8 mouse cellular contexts compared by ENCODE assay signal in genomic region chr3:100684234-100684975, GRCm38 (mm10). TPM values are rescaled to one million over a fixed set of nuclear protein-coding genes. Genes with fewer than 3 reads are reported as not detected.
A peak's percentile ranks its signal among the peaks of the same experiment; 100 is the strongest.
DNase-seq lines count a peak whose midpoint lies in the region; ATAC-seq lines count a peak whose summit lies in the region.

No protein-coding gene starts in this region.

- DNase-seq in left cerebral cortex, postnatal 10 days (ENCODE audit: extremely low spot score in 1 of 2, low spot score in 2 of 2): peak; percentile 23 to 33
- no peak for DNase-seq in left cerebral cortex, adult 9 months (ENCODE audit: low spot score in 2 of 2)
- peak; percentile 38 for DNase-seq in embryonic facial prominence, embryonic 14.5 days (ENCODE audit: low spot score)
- DNase-seq in liver, embryonic 11.5 days (ENCODE audit: low spot score): peak; percentile 55
- no peak for DNase-seq in left cerebral cortex, postnatal 4 days

- H3K9me3 ChIP-seq in embryonic facial prominence, embryonic 14.5 days (ENCODE audit: control insufficient read depth, low read length): no peaks in the 10 kb centered on the region
- no peaks in the 10 kb centered on the region for H3K9me3 ChIP-seq in hindbrain, embryonic 12.5 days (replicated peaks)
- H3K9me3 ChIP-seq in liver, embryonic 11.5 days (ENCODE audit: control insufficient read depth, low read length): no peaks in the 10 kb centered on the region
- no peaks in the 10 kb centered on the region for H3K9me3 ChIP-seq in neural tube, embryonic 13.5 days

- peak overlapping the region; percentile 90 for H3K4me3 ChIP-seq in embryonic facial prominence, embryonic 14.5 days (ENCODE audit: low read depth, low read length)
- peak overlapping the region; percentile 83 for H3K4me3 ChIP-seq in hindbrain, embryonic 12.5 days
- peak overlapping the region; percentile 80 for H3K4me3 ChIP-seq in liver, embryonic 11.5 days (ENCODE audit: low read depth, low read length)
- H3K4me3 ChIP-seq in neural tube, embryonic 13.5 days: peak overlapping the region; percentile 68

- ATAC-seq in activated CD4-positive, CD25-positive, alpha-beta regulatory T cell, adult 4 months: peak; percentile 15
- ATAC-seq in embryonic facial prominence, embryonic 14.5 days (ENCODE audit: low read depth): no peak
- ATAC-seq in hindbrain, embryonic 12.5 days (ENCODE audit: low FRiP score): no peak
- no peak for ATAC-seq in liver, embryonic 11.5 days (replicated peaks; ENCODE audit: low FRiP score)
- no peak for ATAC-seq in neural tube, embryonic 13.5 days (ENCODE audit: low read depth)

- no peaks in the 10 kb centered on the region for H3K27me3 ChIP-seq in embryonic facial prominence, embryonic 14.5 days (replicated peaks; ENCODE audit: control insufficient read depth, insufficient read depth, low read length)
- no peaks in the 10 kb centered on the region for H3K27me3 ChIP-seq in hindbrain, embryonic 12.5 days
- no peaks in the 10 kb centered on the region for H3K27me3 ChIP-seq in liver, embryonic 11.5 days (replicated peaks; ENCODE audit: control insufficient read depth, insufficient read depth, low read length)
- H3K27me3 ChIP-seq in neural tube, embryonic 13.5 days: no peaks in the 10 kb centered on the region

- no peak overlapping the region for H3K27ac ChIP-seq in embryonic facial prominence, embryonic 14.5 days (replicated peaks; ENCODE audit: low read depth, low read length)
- peak overlapping the region; percentile 99; the same call in 1 of the 2 replicates for H3K27ac ChIP-seq in hindbrain, embryonic 12.5 days
- H3K27ac ChIP-seq in liver, embryonic 11.5 days (ENCODE audit: low read depth, low read length): no peak overlapping the region
- H3K27ac ChIP-seq in neural tube, embryonic 13.5 days (replicated peaks): peak overlapping the region; percentile 97

- peak overlapping the region; percentile 89 for H3K4me2 ChIP-seq in embryonic facial prominence, embryonic 14.5 days (ENCODE audit: low read depth, low read length)
- peak overlapping the region; percentile 86 for H3K4me2 ChIP-seq in hindbrain, embryonic 12.5 days (replicated peaks)
- H3K4me2 ChIP-seq in liver, embryonic 11.5 days: peak overlapping the region; percentile 90
- peak overlapping the region; percentile 79 for H3K4me2 ChIP-seq in neural tube, embryonic 13.5 days

- WGBS in embryonic facial prominence, embryonic 14.5 days: under 1% methylated on average over 25 of the region's 25 CpGs
- 1% methylated on average over 25 of the region's 25 CpGs for WGBS in hindbrain, embryonic 12.5 days
- WGBS in liver, embryonic 11.5 days: under 1% methylated on average over 25 of the region's 25 CpGs
- WGBS in neural tube, embryonic 13.5 days: under 1% methylated on average over 25 of the region's 25 CpGs

- H3K4me1 ChIP-seq in embryonic facial prominence, embryonic 14.5 days (ENCODE audit: control insufficient read depth, insufficient read depth, low read length): peaks cover 24% of the 10 kb centered on the region
- peaks cover 30% of the 10 kb centered on the region for H3K4me1 ChIP-seq in hindbrain, embryonic 12.5 days
- peaks cover 11% of the 10 kb centered on the region for H3K4me1 ChIP-seq in liver, embryonic 11.5 days (replicated peaks; ENCODE audit: control insufficient read depth, insufficient read depth, low read length)
- H3K4me1 ChIP-seq in neural tube, embryonic 13.5 days (replicated peaks): peaks cover 43% of the 10 kb centered on the region

- intact Hi-C loops in left cerebral cortex, postnatal 10 days (cut with DNase I): loop anchor here (5.0 kb wide), 1 partner anchor 112 kb away; no protein-coding TSS in a partner anchor
- intact Hi-C loops in left cerebral cortex, postnatal 4 days (cut with DNase I): no loop called here

- H3K36me3 ChIP-seq in embryonic facial prominence, embryonic 14.5 days (ENCODE audit: control insufficient read depth, insufficient read depth, low read length): no peaks in the 10 kb centered on the region
- no peaks in the 10 kb centered on the region for H3K36me3 ChIP-seq in hindbrain, embryonic 12.5 days
- no peaks in the 10 kb centered on the region for H3K36me3 ChIP-seq in liver, embryonic 11.5 days (ENCODE audit: control insufficient read depth, insufficient read depth, low read length)
- no peaks in the 10 kb centered on the region for H3K36me3 ChIP-seq in neural tube, embryonic 13.5 days

- peak overlapping the region; percentile 97 for H3K9ac ChIP-seq in embryonic facial prominence, embryonic 14.5 days (ENCODE audit: low read depth, low read length)
- peak overlapping the region; percentile 94 for H3K9ac ChIP-seq in hindbrain, embryonic 12.5 days
- H3K9ac ChIP-seq in liver, embryonic 11.5 days (ENCODE audit: low read depth, low read length): peak overlapping the region; percentile 92
- H3K9ac ChIP-seq in neural tube, embryonic 13.5 days: peak overlapping the region; percentile 87

RNA-seq across cellular contexts. Expression of gene Man1a2, which starts 0.9 kb away (rescaled TPM):
- 100 to 1,000 TPM; 112 to 118 TPM for total RNA-seq in left cerebral cortex, postnatal 10 days (2021)
- 10 to 100 TPM; 15.7 to 32.8 TPM for polyA plus RNA-seq in activated CD4-positive, CD25-positive, alpha-beta regulatory T cell, adult 4 months (2017; shearing (Covaris generic))
- polyA plus RNA-seq in embryonic facial prominence, embryonic 14.5 days (2014; fragmentation: Nextera tagmentation; extraction: Ambion mirVana): 83.1 and 89.7 TPM in 2 replicates
- 70.0 and 79.4 TPM in 2 replicates for polyA plus RNA-seq in hindbrain, embryonic 12.5 days (2016; fragmentation: Nextera tagmentation; extraction: Ambion mirVana)
- 62.8 and 64.3 TPM in 2 replicates for polyA plus RNA-seq in liver, embryonic 11.5 days (2014; fragmentation: Nextera tagmentation; extraction: Ambion mirVana)
- polyA plus RNA-seq in neural tube, embryonic 13.5 days (2015; fragmentation: Nextera tagmentation; extraction: Ambion mirVana): 40.9 and 47.1 TPM in 2 replicates
- 100 to 1,000 TPM in 1 of 2 experiments, 10 to 100 TPM in 1; 98.7 to 109 TPM for total RNA-seq in left cerebral cortex, postnatal 4 days (2021)

Comparison
In these comparisons a context has a peak if more than half of its experiments do, and no peak if none do; other contexts are left out.
1. DNase-seq: peak in left cerebral cortex, postnatal 10 days (2 of 2), embryonic facial prominence, embryonic 14.5 days (single experiment) and liver, embryonic 11.5 days (single experiment); none in left cerebral cortex, adult 9 months (0 of 2) and left cerebral cortex, postnatal 4 days (single experiment).
2. H3K27ac ChIP-seq: peak in hindbrain, embryonic 12.5 days (single experiment) and neural tube, embryonic 13.5 days (single experiment); none in embryonic facial prominence, embryonic 14.5 days (single experiment) and liver, embryonic 11.5 days (single experiment).
3. Peak in every context shown above with its lines, with median percentiles within 50 percentile points of each other: H3K4me2 ChIP-seq, H3K4me3 ChIP-seq and H3K9ac ChIP-seq.